Mouse (Mus musculus): ENCODE results near the gene Prl2c2. TPM values are rescaled to one million over a fixed set of nuclear protein-coding genes. Genes with fewer than 3 reads are reported as not detected.
"Not testable (repeated sequence)": the region's sequence is repeated elsewhere in the genome, so short reads cannot be mapped to it uniquely, and the experiment has no call there.

The Prl2c2 gene
- not detected in 2 replicates for polyA plus RNA-seq (2016; fragmentation: Nextera tagmentation; extraction: Ambion mirVana)

DNA sequence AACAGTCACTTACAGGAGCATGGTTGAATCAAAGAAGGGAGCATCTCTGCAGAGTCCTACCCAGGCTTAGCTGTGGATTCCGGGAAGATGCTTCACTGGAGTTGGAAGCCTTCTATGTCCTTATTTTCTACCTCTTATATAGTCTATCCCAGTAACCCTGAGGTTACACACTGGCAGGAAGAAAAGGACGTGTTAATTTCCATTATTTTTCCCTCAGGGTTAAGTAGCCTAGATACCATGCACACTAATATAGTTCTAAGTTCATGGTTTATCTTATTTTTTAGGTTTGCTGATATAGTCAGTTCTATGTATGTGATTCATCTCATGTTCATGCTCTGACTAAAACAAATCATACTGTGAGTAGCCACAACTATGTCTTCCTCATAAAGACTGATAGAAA, at the start of gene Prl2c2:
Gene Prl2c2, minus strand, starts transcription at position 101 of the 400 bp plus-strand sequence.
- ATAC-seq; H3K4me1 ChIP-seq; H3K4me2 ChIP-seq; H3K36me3 ChIP-seq; H3K27ac ChIP-seq; H3K9ac ChIP-seq; H3K27me3 ChIP-seq (replicated peaks); H3K9me3 ChIP-seq (replicated peaks); H3K4me3 ChIP-seq: not testable (repeated sequence)
- WGBS (ENCODE audit: insufficient replicate concordance) = 33% methylated on average over 2 of the region's 2 CpGs

DNA sequence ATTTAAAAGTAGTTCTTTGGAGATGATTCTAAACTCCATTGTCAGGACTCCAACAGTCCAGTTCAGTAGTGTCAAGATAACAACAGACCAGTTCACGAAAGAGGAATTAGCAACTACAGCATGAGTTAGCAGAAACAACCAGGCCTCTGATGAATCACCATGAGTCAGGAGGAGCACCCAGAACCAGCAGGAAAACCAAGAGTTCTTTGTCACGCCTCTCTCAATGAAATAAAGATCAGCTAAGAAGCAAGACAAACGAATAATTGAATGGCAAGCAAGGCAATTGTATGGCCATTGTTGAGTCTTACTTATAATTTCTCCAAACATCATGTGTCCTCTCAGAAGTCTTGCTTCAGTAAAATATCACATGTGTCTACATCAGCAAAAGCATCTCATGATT, 20.7 kb upstream of the Prl2c2 start:
- H3K4me3 ChIP-seq; H3K27ac ChIP-seq; H3K36me3 ChIP-seq; H3K9me3 ChIP-seq (replicated peaks); H3K4me2 ChIP-seq; H3K9ac ChIP-seq; H3K4me1 ChIP-seq; ATAC-seq; H3K27me3 ChIP-seq (replicated peaks): not testable (repeated sequence)
- 54% methylated on average over 3 of the region's 3 CpGs for WGBS (ENCODE audit: insufficient replicate concordance)

DNA sequence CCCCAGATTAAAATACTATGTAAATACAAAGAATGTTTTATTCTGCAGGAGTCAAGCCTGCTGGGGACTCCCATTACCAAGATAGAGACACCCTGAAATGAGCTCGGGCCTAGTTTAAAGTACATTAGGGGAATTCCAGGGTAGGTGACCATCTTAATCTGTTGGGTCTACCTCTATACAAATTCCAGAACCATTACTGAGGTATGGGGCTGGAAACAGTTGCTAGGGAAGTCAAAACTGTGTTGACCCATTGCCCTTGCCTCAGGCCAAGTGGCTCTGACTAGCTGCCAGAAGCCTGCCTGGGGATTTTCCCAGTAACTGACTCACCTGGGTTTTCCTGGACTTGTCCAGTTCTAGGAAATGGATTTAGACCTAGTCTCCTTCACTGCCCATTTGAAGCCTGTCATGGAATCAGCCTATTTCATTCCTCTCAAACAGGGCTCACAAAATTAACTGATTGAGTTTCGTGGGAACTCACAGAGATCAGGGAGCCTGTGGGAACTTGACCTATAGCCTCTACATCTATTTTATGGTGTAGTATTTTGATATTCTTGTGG, 8.9 kb upstream of the Prl2c2 start:
- not testable (repeated sequence) for H3K4me3 ChIP-seq; ATAC-seq; H3K4me1 ChIP-seq; H3K27me3 ChIP-seq (replicated peaks); H3K27ac ChIP-seq; H3K9me3 ChIP-seq (replicated peaks); H3K9ac ChIP-seq; H3K36me3 ChIP-seq; H3K4me2 ChIP-seq
- 68% methylated on average over 2 of the region's 2 CpGs for WGBS (ENCODE audit: insufficient replicate concordance)

Other genes with a start within 250 kb of the Prl2c2 start
- not detected in 2 replicates for gene Prl2c3, start 205.3 kb downstream of the Prl2c2 start, polyA plus RNA-seq (2016; fragmentation: Nextera tagmentation; extraction: Ambion mirVana)
- not detected in 2 replicates for gene Prl2c5, start 177.3 kb upstream of the Prl2c2 start, polyA plus RNA-seq (2016; fragmentation: Nextera tagmentation; extraction: Ambion mirVana)

Measured in liver, embryonic 12.5 days (tissue).